Mouse (Mus musculus) CH12.LX (cell line): ENCODE data around the gene Nupr1. TPM values are rescaled to one million over a fixed set of nuclear protein-coding genes. Genes with fewer than 3 reads are reported as not detected.

Experiments
- DNase-seq: peaks from one replicate; pipeline ENCODE4 v3.0.0-alpha.2; 2013; ENCODE audit errors: extremely low read depth
- H3K27ac ChIP-seq: 2 replicates; pipeline ENCODE4 v1.5.1; 2012; ENCODE audit warnings: low read depth, mild to moderate bottlenecking, control low read depth, moderate library complexity; ENCODE audit not compliant: insufficient read depth
- H3K27me3 ChIP-seq: replicated peaks from 2 replicates; pipeline ENCODE3; 2012; ENCODE audit warnings: inconsistent platforms
- H3K36me3 ChIP-seq, 2 experiments: replicated peaks in 1 of 2; 2 replicates each; pipeline versions ENCODE3 to v1.6.1; 2012; ENCODE audit warnings: inconsistent platforms in 1 of 2, low read length in 1 of 2, mild to moderate bottlenecking in 1 of 2, mixed read lengths in 1 of 2, moderate library complexity in 1 of 2; ENCODE audit not compliant: control insufficient read depth in 1 of 2, insufficient read depth in 1 of 2
- H3K4me1 ChIP-seq, 2 experiments: 2 replicates each; pipeline ENCODE4 v1.6.1; 2012; ENCODE audit warnings: inconsistent platforms in 1 of 2, moderate library complexity in 1 of 2; ENCODE audit not compliant: insufficient read depth in 2 of 2, control insufficient read depth in 1 of 2
- H3K4me2 ChIP-seq: 2 replicates; pipeline ENCODE4 v1.6.1; 2012; ENCODE audit warnings: low read depth, mild to moderate bottlenecking, control low read depth; ENCODE audit not compliant: poor library complexity, insufficient read depth, severe bottlenecking
- H3K4me3 ChIP-seq, 3 experiments: fragments of 150-350 bp in 1 of 3; sonication (generic) in 1 of 3; replicated peaks in 1 of 3; 2 replicates each; pipeline versions ENCODE3 to v1.5.1; 2011 to 2012; ENCODE audit warnings: low read depth in 2 of 3, low read length in 2 of 3, mild to moderate bottlenecking in 2 of 3, moderate library complexity in 2 of 3, control low read depth in 1 of 3, improper control_type of control experiment in 1 of 3, inconsistent platforms in 1 of 3, mixed read lengths in 1 of 3; ENCODE audit not compliant: poor library complexity in 1 of 3
- H3K79me2 ChIP-seq: replicated peaks from 2 replicates; pipeline ENCODE4 v1.6.1; 2012; ENCODE audit warnings: mild to moderate bottlenecking, moderate library complexity; ENCODE audit not compliant: control insufficient read depth, poor library complexity, insufficient read depth, severe bottlenecking; ENCODE audit errors: extremely low read depth
- H3K9ac ChIP-seq: 2 replicates; pipeline ENCODE4 v1.6.1; 2012; ENCODE audit warnings: low read depth, mild to moderate bottlenecking, control low read depth, moderate library complexity; ENCODE audit not compliant: insufficient read depth
- H3K9me3 ChIP-seq: replicated peaks from 2 replicates; pipeline ENCODE3; 2012; ENCODE audit warnings: low read length, inconsistent platforms, mixed read lengths
- BHLHE40 ChIP-seq: IDR thresholded peaks from 2 replicates; pipeline ENCODE4 v1.6.1; 2011; ENCODE audit warnings: mild to moderate bottlenecking, low read depth, low read length, improper control_type of control experiment
- CHD1 ChIP-seq: IDR thresholded peaks from 2 replicates; pipeline ENCODE4 v1.6.1; 2012; ENCODE audit warnings: low read depth, low read length, improper control_type of control experiment, inconsistent platforms
- E2F4 ChIP-seq: IDR thresholded peaks from 2 replicates; pipeline ENCODE4 v1.6.1; 2011; ENCODE audit warnings: low read depth, low read length, improper control_type of control experiment; ENCODE audit not compliant: insufficient replicate concordance
- ELF1 ChIP-seq: IDR thresholded peaks from 2 replicates; pipeline ENCODE4 v1.6.1; 2014; ENCODE audit warnings: low read depth, mild to moderate bottlenecking, inconsistent platforms, low read length, improper control_type of control experiment
- ETS1 ChIP-seq: conservative IDR thresholded peaks from 2 replicates; pipeline ENCODE4 v1.6.1; 2012; ENCODE audit warnings: low read depth, mild to moderate bottlenecking, inconsistent platforms, low read length, improper control_type of control experiment, moderate library complexity
- HCFC1 ChIP-seq: IDR thresholded peaks from 2 replicates; pipeline ENCODE4 v1.6.1; 2012; ENCODE audit warnings: low read depth, mild to moderate bottlenecking, inconsistent platforms, low read length, improper control_type of control experiment
- IRF4 ChIP-seq: IDR thresholded peaks from 2 replicates; pipeline ENCODE4 v1.6.1; 2014; ENCODE audit warnings: low read depth, mild to moderate bottlenecking, inconsistent platforms, low read length, improper control_type of control experiment
- JUND ChIP-seq: conservative IDR thresholded peaks from 2 replicates; pipeline ENCODE4 v1.6.1; 2011; ENCODE audit warnings: low read depth, low read length, improper control_type of control experiment
- MAFK ChIP-seq: IDR thresholded peaks from 2 replicates; pipeline ENCODE4 v1.6.1; 2011; ENCODE audit warnings: low read length, improper control_type of control experiment; ENCODE audit not compliant: insufficient replicate concordance
- MAZ ChIP-seq: IDR thresholded peaks from 2 replicates; pipeline ENCODE4 v1.6.1; 2012; ENCODE audit warnings: low read depth, mild to moderate bottlenecking, inconsistent platforms, low read length, improper control_type of control experiment, moderate library complexity
- MYC ChIP-seq: IDR thresholded peaks from 2 replicates; pipeline ENCODE4 v1.6.1; 2011; ENCODE audit warnings: low read depth, mild to moderate bottlenecking, improper control_type of control experiment, low read length
- NELFE ChIP-seq: IDR thresholded peaks from 2 replicates; pipeline ENCODE4 v1.6.1; 2011; ENCODE audit warnings: low read depth, low read length, improper control_type of control experiment
- NRF1 ChIP-seq: IDR thresholded peaks from 2 replicates; pipeline ENCODE4 v1.6.1; 2014; ENCODE audit warnings: low read depth, mild to moderate bottlenecking, inconsistent platforms, low read length, improper control_type of control experiment, moderate library complexity
- PAX5 ChIP-seq: IDR thresholded peaks from 2 replicates; pipeline ENCODE4 v1.6.1; 2012; ENCODE audit warnings: low read length, inconsistent platforms, mixed read lengths
- POLR2AphosphoS2 ChIP-seq: IDR thresholded peaks from 2 replicates; pipeline ENCODE4 v1.6.1; 2011; ENCODE audit warnings: low read depth, low read length, improper control_type of control experiment
- TBP ChIP-seq: conservative IDR thresholded peaks from 2 replicates; pipeline ENCODE4 v1.6.1; 2011; ENCODE audit warnings: low read depth, low read length, improper control_type of control experiment
- UBTF ChIP-seq: IDR thresholded peaks from 2 replicates; pipeline ENCODE4 v1.6.1; 2012; ENCODE audit warnings: low read depth, mild to moderate bottlenecking, inconsistent platforms, low read length, improper control_type of control experiment, moderate library complexity
- ZKSCAN1 ChIP-seq: IDR thresholded peaks from 2 replicates; pipeline ENCODE4 v1.6.1; 2012; ENCODE audit warnings: low read depth, inconsistent platforms, low read length, improper control_type of control experiment, borderline replicate concordance
- ZMIZ1 ChIP-seq: IDR thresholded peaks from 2 replicates; pipeline ENCODE4 v1.6.1; 2012; ENCODE audit warnings: low read depth, mild to moderate bottlenecking, inconsistent platforms, low read length, improper control_type of control experiment
- dilution Hi-C: fragments of 300-500 bp; cut with MboI; formaldehyde crosslinking; loops from 2 replicates; pipeline ENCODE4 v1.14.3; 2020; ENCODE audit warnings: low sequenced_read_pairs; ENCODE audit not compliant: extremely low pct_unique_long_range_greater_than_20kb, extremely low pct_ligation_motif_present
- in situ Hi-C: fragments of 300-500 bp; cut with MboI; formaldehyde crosslinking; loops from 3 replicates; pipeline ENCODE4 v1.14.3; 2019; ENCODE audit warnings: low sequenced_read_pairs, low pct_ligation_motif_present, low pct_unique_long_range_greater_than_20kb, mixed read lengths
- polyA plus RNA-seq: library from polyadenylated mRNA; unstranded; fragments of >175 nt; gene quantifications from 2 replicates; pipeline ENCODE4 v1.2.1, GENCODE M21; 2012; ENCODE audit warnings: low read depth; ENCODE audit not compliant: insufficient read length
- total RNA-seq, 2 experiments: library from RNA; depleted of rRNA; stranded (reverse); fragments of 300-350 nt in 1 of 2; fragments of >200 nt in 1 of 2; gene quantifications; 2 replicates each; pipeline ENCODE4 v1.2.3; 2012 to 2014

The Nupr1 gene
- total and polyA plus RNA-seq, 3 experiments = 6.4 to 13.9 (median 13.5) TPM

DNA sequence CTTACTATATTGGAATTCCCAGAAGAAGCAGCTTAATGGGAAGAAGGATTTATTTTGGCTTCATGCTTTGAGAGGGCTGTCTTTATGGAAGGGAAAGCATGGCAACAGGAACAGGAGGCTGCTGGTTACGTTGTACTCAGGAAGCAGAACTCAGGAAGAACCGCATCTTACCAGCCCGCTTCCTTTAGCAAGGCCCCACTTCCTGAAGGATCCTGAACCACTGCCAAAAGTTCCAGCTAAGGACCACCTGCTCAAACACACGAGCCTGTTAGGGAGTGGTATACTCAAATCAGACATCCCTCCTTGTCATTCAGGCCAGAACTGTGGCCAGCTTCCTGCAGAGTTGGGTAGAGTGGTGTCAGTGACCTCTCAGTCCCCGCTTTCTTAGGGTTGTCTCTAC lies 37.8 kb upstream of the Nupr1 start:
- no peak overlapping the region for H3K4me3 ChIP-seq
- dilution Hi-C loops (no loop called here), in situ Hi-C loops (no loop called here)
- peaks cover 70 to 93% of the 10 kb centered on the region in 2 experiments for H3K36me3 ChIP-seq
- H3K9me3 ChIP-seq = no peaks in the 10 kb centered on the region
- no peak overlapping the region for H3K27ac ChIP-seq
- DNase-seq = no peak
- H3K79me2 ChIP-seq = no peaks in the 10 kb centered on the region
- no peak overlapping the region for H3K9ac ChIP-seq
- peaks cover 0 to 24% of the 10 kb centered on the region in 2 experiments; a peak in 2 of 4 replicates for H3K4me1 ChIP-seq
- H3K27me3 ChIP-seq = no peaks in the 10 kb centered on the region
- no peak for TF ChIP-seq POLR2AphosphoS2
- no peak for TF ChIP-seq ZMIZ1
- no peak for TF ChIP-seq ETS1
- TF ChIP-seq UBTF = no peak
- TF ChIP-seq MYC = no peak
- no peak overlapping the region for H3K4me2 ChIP-seq

DNA sequence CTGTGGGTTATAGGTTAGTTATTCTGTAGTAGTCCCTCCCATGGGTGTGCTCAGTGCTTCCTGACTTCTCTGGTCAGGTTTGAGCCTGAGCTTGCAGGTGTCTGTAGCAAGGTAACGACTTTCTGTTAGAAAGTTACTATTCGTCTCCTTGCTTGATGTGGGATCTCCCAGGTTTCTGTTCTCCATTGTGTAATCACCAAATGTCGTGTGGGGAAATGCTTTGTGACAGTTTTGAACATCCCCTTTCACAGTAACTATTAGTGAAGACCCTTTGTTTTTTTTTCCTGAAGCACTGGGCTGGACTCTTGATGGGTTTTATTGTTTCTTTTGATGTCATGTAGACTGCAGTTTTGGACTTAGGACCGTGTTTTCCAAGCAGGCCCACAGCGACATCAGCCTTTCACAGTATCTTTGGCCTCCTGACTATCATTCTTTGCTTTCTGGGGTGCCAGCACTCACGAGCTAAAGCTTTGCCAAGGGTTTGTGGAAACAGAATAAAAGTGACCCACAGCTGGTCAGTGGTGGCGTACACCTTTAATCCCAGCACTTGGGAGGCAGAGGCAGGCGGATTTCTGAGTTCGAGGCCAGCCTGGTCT lies 36.9 kb upstream of the Nupr1 start:
- no peak overlapping the region for H3K4me3 ChIP-seq
- H3K9ac ChIP-seq = no peak overlapping the region
- no peaks in the 10 kb centered on the region for H3K9me3 ChIP-seq
- no peak for DNase-seq
- TF ChIP-seq JUND = no peak
- TF ChIP-seq ZKSCAN1 = no peak
- no peak for TF ChIP-seq TBP
- TF ChIP-seq ELF1 = no peak
- no peak for TF ChIP-seq NELFE
- TF ChIP-seq MAZ = no peak
- no peak for TF ChIP-seq BHLHE40
- TF ChIP-seq CHD1 = no peak
- no peak for TF ChIP-seq ZMIZ1
- no peak for TF ChIP-seq IRF4
- TF ChIP-seq HCFC1 = no peak
- no peak for TF ChIP-seq E2F4
- TF ChIP-seq MAFK = no peak
- TF ChIP-seq PAX5 = no peak
- TF ChIP-seq NRF1 = no peak
- no peaks in the 10 kb centered on the region for H3K27me3 ChIP-seq
- H3K36me3 ChIP-seq = peaks cover 68 to 92% of the 10 kb centered on the region in 2 experiments
- H3K27ac ChIP-seq = no peak overlapping the region
- peaks cover 0 to 15% of the 10 kb centered on the region in 2 experiments; a peak in 2 of 4 replicates for H3K4me1 ChIP-seq
- in situ Hi-C loops (no loop called here), dilution Hi-C loops (no loop called here)
- H3K4me2 ChIP-seq = no peak overlapping the region
- no peaks in the 10 kb centered on the region for H3K79me2 ChIP-seq
